Mouse (Mus musculus): ENCODE results near the gene Papolb.

Papolb gene

DNA sequence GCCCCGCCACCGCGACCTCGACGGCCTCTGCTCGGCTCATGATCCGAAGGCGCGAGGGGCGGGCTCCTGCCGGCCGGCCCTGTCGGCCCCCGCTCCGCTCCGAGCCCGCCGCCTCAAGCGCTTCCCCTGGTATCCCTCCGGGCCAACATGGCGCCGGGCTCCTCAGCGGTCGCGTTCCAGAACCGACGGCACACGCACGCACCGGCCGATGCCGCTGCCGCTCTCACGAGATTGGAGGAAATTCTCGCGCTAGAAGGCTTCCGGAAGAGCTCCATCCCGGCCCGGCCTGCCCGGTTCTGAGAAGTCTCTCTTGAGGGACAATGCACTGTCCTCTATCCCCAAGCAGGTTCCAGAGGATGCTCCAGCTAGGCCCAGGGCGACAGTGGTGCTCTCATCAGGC lies at the start of gene Papolb:
Papolb (minus strand) TSS at position 162 of the 400 bp plus-strand sequence.
- no peak for DNase-seq (ENCODE audit: low read depth)

DNA sequence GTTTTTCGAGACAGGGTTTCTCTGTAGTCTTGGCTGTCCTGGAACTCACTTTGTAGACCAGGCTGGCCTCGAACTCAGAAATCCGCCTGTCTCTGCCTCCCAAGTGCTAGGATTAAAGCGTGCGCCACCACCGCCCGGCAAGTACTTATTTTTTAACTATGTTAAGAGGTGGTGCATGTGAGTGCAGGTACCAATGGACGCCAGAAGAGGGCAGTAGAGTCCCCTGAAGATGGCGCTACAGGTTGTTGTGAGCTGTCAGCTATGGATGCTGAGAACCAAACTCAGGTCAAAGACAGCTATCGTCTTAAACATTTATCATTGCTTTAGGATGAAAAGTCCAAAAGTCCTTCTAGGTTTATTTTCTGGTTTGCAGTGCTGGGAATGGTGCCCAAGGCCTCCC lies 48.3 kb upstream of the Papolb start:
- no peak for DNase-seq (ENCODE audit: low read depth)

DNA sequence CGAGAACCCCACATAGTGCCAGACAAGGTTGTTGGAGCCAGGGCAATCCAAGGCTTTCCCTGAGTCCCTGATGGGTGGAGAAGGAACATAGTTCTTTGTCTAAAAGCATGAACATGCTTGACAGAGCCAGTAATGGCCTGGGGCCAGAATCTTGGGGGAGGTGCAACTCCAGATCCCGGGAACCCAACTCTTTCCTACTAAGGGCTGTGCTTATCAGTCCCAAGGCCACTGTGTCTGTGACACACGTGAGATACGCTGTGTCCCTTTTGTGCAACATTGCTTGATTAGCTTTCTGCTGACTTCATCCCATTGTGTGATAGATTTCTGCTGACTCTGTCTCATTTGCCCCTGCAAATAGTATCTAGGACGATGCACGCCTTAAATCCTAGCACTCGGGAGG lies 47.0 kb upstream of the Papolb start:
- no peak for DNase-seq (ENCODE audit: low read depth)

DNA sequence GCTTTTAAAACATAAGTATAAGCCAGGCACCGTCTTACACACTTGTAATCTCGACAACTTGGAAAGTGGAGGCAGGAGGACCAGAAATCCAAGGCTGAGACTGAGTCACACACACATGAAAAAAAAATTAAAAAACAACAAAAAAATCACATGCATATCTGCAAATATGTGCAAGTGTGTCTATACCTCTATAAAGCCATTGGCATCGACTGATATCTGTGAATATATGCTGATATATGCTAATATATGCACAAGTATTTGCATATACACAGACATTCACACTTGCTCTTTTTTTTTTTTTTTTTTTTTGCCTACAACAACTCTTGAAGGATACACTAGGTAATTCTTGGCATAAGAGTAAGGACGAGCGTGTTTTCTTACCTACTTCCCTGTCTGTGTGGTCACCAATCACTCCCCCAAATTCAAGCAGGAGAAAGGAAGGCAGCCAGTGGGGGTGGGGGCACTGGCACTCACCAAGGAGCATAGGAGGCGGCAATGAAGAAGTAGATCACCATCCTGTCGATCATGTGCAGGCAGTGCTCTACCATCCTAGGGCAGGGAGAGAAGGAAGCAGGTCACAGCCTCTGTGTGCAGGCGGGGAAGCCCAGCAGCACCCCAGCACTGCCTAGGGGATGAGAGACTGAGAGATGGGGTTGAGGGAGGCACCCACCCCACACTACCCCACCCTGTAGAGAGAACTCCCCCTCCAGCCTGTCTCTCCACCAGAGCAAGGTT lies 44.6 kb upstream of the Papolb start:
- DNase-seq (ENCODE audit: low read depth): no peak

DNA sequence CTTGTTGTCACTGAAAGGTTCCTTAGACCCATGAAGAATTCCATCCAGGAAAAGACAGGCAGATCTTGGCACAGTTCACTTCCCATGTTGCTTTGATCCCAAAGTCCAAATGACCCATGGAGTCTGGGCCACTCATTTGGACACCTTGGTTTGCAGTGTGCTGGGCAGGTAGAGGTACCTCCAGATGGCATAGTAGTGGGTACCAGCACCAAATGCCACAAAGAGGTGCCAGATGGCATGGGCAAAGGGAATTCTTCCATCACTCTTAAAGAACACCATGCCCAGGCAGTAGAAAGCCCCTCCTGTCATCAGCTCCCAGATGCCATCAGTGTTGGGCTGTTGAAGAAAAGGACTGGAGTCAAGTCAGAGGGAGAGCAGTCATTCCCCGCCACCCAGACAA lies 34.7 kb upstream of the Papolb start:
- DNase-seq (ENCODE audit: low read depth): no peak

DNA sequence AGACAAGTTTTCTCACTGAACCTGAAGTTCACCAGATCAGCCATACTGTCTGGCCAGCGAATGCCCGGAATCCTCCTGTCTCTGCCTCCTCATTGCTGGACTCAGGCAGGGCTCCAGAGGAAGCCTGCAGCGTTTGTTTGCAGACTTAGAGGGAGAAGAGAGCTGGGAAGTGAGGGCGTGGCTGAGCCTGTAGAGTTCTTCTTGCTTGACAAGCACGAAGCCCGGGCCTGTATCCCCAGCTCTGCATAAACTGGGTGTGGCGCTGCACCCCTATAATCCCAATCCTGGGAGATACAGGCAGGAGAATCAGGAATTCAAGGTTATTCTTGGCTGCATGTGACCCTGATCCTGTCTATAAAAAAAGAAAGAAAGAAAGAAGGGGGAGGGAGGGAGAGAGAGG lies 30.4 kb upstream of the Papolb start:
- DNase-seq (ENCODE audit: low read depth): no peak

DNA sequence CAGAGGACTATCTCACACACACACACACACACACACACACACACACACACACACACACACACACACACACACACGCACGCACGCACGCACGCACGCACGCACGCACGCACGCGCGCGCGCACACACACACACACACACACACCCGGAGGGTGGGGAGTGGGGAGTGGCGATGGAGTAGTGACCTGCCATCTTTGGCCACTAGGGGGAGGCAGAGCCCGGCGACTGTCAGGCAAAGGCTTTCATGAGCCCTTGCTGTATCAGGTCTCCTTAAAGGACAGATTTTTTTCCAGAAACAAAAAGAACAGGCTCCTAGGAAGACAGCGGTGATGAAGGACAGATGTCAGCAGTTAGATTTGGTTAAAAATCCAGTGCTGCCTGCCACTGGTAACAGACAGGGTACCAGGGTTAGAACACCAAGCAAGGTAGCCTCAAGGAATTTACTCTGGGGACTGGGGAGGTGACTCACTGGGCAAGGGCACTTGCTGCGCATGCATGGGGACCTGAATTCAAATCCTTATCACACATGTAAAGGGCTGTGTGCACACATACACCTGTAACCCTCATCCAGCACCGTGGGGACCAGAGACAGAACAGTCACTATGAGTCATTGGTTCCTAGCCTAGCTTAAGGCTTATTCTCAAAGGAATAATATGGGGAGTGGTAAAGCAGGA lies 27.7 kb upstream of the Papolb start:
- DNase-seq (ENCODE audit: low read depth): peak; percentile 39

DNA sequence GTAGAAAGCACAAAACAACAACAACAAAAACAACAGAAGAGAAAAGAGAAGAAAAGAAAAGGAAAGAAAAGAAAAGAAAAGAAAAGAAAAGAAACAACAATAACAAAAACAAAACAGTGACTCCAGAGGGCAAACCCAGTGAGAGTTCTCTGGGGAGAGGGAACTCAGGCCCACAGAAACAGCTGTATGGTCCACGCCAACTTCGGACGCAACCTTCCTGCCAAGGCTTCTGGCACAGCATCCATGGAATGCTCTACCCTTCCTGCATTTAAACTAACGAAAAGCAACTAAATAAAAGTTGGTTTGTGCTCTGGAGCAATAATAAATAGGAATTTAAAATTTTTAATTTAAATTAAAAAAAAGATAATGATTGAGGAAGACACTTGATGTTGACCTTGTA lies 26.8 kb upstream of the Papolb start:
- DNase-seq (ENCODE audit: low read depth): no peak

DNA sequence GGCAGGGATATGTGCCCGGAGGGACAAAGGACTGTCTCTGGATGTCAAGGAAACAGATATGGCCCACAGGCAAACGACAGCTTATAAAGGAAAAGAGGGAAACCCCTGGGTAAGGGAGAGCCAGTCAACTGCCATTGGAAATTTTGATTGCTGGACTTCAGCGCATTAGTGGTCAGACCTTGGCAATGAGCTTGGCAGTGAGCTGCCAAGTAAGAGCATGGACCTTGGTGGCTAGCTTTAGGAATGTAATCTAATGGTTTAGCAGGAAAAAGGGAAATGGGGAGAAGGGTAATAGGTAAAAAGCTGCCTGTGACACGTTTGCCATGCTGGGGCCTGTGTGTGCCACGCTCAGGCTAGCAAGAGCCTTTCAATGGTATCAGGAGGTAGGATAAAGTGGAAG lies 26.0 kb upstream of the Papolb start:
- no peak for DNase-seq (ENCODE audit: low read depth)

DNA sequence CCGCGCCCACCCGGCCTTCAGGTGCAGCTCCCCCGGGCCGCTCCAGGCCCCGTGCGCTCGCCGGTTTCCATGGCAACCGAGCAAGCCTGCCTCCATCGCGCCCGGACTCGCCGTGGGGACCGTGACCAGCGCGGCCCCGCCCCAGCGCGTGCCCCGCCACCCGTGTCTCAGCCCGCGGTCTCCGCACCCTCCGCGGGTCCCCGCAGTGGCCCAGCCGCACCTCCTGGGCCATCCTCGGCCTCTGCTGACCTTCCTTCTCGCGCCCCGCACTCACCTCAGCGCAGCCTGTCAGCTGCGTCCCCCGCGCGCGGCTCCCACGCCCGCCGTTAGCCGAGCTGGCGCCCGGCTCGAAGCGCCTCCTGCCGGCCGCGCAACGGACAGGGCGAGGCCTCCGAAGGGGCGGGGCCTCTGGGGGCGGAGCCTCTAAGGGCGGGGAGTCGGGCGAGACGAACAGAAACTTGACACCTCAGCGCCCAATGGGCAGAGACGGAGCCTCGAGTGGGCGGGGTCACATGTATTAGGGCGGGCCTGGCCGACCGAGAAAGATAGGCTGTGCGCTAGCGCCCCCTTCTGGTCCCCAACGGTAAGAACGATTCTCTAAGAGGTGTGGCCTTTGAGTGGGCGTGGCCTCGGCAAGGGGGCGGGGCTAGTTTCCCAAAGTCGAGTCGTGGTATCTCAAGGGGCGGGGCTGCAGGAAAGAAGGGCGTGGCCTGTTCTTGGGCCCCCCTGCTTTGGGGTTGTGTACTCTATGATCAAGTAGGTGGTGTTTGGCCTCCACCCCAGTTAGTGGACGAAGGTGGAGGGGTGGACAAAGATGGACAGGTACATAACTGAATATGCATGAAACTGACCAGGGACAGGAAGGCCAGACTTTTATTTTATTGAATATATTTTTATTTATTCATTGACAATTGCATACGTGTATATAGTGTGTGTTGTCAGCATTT lies 21.1 kb upstream of the Papolb start, which contains the start of gene Radil:
Radil (minus strand) TSS at position 393 of the 947 bp plus-strand sequence.
- DNase-seq (ENCODE audit: low read depth): peak; percentile 51

DNA sequence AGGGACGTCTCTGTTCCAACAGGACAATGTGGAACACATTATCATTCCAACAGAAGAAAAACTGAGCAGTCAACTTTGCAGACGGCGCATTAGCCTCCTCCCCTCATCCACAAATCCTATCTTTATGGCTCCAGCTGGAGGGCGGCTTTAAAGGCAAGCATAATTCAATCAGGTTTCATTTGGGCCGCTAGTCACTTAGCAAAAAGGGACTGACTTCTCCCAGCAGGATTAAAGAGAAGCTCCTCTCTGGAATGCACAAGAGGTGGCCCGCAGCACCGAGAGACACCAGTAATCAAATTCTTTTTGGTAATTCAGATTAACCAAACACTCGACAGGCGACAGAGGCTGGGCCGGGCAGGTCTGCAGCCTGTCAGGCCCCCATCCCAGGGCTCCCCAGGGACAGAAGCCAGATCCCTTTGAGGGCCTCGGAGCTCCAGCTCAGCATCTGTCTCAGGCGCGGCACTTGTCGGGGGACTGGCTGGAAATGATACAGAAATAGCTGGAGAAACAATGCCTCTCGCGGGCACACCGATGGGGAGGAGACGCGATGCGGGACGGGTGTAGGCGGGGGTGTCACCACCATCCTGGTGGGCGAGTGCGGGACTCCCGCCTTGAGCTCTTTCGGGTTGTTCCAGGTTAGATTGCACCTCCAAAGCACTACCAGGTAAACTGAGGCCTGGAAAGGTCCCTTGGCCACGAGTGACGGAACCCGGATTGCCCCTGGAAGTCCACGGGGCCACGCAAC lies 20.3 kb upstream of the Papolb start:
- DNase-seq (ENCODE audit: low read depth): no peak

DNA sequence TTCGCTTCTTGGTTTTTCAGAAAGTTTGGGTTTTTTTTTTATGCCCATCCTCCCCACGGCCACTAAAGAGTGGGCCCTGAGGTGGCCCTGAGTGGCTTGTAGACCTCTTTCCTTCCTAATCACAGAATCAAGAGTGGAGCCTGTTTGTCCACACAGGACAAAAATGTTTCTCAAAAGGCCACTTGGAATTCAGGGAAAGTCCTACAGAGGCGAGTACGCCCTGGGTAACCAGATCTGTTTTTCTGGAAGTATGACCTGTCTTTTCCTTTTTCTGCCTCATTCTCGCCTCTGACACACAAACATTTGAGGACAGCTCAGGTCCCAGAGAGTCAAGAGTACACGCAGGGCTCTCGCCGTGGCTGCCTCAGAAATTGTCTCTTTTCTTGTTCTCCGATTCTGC lies 19.6 kb upstream of the Papolb start:
- DNase-seq (ENCODE audit: low read depth): no peak

DNA sequence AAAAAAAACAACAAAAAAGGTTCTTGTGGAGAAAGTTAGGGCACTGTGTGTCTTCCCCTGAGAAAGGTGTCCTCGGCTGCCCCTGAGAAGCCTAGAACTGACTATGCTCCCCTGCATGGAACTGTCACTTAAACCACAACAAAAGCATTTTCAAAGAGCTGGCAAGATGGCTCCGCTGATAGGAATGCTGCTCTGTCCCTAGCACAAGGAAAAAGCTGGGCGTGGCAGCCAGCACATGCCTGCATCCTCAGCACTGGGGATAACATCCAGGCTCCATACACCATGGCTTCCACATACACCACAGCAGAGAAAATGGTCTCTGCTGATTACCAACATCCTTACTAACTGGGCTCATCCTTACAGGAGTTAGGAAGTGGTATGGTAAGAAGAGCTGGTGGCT lies 17.2 kb upstream of the Papolb start:
- no peak for DNase-seq (ENCODE audit: low read depth)

DNA sequence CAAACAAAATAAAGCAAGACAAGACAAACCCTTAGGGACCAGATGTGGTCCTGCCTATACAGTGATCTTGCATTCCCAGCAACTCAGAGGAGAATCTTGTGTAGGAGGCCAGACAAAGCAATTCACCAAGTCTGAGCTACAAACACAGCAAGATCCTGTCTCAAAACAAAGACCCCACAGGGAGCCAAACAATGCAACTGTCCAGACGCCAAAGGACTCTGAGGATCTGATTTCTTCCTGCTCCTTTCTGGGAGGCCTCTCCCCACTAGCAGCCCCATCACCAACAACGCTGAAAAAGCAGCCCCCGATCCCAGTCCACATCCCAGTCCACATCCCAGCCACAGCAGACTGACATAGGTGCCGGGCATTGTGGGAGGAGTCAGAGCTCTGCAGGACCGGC lies 16.5 kb upstream of the Papolb start:
- DNase-seq (ENCODE audit: low read depth): no peak

DNA sequence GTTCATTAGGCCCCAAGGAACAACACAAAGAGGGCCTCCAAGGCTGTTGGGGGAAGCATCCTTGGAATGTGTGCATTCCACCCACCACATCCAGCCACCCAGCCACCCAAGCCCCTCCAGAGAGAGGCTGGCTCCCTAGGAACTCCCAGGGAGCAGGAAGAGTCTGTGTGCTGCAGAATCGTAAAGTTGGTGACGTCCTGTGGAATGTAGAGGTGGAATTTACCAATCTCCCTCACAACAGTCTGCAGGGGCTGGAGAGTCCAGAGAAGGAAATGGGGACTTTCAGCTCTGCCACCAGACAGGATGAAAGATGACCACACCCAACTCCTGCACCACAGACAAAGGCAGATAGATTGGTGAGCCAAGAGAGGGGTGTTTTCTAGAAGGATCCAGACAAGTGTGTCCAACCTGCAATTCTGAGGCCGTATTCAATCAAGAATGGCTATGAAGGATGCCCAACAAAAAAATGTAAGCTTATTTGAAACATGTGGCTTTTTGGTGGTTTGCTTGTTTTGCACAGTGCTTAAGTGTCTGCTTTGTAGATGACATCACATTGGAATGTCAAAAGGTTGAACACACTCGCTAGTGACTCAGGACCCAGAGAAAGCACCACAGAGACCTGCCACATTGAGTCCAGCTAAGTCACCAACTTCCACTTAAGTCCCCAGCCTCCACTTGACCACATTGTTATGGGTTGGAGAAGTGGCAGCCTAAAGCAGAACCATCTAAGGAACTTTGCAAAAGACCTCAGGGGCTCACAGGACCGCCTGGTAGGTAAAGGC lies 15.3 kb upstream of the Papolb start:
- DNase-seq (ENCODE audit: low read depth): no peak

DNA sequence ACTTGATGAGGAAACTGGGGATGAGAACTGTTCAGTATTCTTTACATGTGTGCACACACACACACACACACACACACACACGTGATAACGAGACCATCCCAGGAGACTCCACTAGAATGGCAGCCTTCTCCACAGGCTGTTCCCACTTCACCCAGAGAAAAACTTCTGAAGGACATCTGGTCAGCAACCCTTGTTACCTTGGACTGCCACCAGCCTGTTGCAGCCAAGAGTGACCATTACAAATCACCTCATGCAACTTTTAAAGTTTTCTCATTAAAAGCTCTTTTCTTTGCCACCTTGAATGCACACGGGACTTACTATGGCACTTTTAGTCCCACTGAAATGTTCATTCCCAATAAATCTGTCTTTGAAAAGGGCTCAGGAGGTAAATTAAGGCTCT lies 7.4 kb upstream of the Papolb start:
- no peak for DNase-seq (ENCODE audit: low read depth)

DNA sequence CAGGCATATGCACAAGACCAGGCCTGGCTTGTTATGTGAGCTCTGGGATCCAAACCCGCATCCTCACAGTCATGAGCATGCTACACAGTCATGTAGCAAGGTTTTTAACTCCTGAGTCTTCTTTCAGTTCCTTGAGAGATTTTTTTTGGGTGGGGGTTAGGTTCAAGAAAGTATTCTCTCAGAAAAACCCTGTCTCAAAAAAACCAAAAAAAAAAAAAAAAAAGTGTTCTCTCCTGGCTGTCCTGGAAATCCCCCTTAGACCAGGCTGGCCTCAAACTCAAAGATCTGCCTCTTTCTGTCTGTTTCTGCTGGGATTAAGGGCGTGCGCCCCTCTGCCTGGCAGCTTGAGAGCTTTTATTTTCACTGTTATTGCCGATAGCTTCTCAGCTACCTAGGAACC lies 5.5 kb upstream of the Papolb start:
- DNase-seq (ENCODE audit: low read depth): no peak

DNA sequence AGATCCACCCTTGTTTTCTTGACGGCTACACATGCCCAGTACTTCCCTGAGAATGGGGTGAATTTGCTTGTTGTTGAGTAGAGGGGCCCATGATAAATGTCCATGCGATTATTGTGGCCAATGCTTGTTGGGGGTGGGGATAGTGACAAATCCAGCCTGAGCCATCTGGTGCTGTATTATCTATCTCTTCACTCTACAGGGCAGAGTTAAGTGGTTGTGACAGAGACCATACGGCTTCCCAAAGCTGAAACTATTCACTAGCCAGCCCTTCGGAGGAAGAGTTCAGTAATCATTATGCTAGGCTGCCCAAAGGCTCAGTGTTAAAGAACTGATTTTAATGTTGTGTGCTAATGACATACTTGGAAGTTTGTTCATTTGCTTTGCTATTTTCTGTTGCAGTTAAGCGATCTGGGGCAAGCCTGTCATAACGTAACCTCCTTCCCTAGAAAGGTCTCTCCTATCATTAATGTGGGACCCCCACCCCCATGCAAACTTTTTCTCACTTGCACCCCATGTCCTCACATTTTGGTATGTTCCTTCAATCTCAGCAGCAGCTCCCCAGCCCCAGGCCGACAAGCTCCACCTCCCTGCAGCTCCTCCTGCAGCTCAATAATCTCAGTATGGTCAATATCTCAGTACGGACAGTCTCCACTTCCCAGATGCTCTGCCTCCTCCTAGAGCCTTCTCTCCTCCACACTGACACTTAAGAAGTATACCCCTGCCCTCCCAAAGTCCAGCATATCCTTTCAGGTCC lies 5.0 kb downstream of the Papolb start:
- no peak for DNase-seq (ENCODE audit: low read depth)

DNA sequence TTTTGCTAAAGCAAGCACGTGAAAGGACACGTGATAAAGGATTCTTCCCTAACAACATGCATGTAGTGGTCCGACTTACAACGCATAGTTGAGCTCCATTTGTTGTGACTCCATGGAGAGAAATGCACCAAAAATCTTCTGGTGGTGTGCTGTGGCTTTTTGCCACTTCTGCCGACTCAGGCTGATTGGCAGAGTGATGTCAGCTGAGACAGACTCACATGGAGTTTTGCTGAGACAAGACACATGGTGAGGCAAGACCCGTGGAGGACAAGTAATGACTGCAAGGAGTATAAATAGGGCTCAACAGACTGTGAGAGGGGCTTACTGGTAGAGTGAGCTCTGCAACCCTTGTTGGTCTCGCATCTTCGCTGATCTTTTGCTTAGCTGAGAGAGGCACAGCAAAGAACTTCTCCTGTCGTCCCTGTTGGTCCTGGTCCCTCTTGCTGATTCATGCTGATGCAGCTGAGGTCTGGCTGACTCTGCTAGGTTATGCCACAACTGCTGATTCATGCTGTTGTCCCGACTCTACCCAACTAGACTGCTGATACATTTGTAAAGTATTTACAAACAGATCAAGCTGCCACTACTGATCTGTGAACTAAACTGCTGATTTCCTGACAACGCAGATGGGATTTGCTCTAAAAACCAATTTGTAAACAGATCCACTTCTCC lies 8.5 kb downstream of the Papolb start:
- DNase-seq (ENCODE audit: low read depth): no peak

DNA sequence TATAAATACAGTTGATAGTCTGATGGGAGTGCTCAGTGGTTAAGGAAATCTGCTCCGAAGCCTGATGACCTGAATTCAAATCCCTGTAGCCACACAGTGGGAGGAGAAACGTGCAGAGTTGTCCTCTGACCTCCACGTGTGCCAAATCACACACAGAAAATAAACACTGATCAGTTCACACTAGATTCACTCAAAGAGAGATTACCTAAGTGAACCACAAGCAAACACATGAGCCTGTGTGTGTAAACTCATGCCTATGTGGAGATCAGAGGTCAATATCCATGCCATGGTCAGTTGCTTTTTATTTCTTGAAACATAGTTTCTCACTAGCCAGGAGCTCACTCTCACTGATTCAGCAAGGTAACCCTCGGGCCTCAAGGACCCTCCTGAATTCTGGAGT lies 9.5 kb downstream of the Papolb start:
- DNase-seq (ENCODE audit: low read depth): no peak

Measured in naive thymus-derived CD4-positive, alpha-beta T cell, adult 2 months (primary cell).